Mouse (Mus musculus): ENCODE data around the gene Wdfy3.

The Wdfy3 gene

GRCm38 (mm10) chr5:101789770-101790169 lies 280.0 kb downstream of the Wdfy3 start:
- DNase-seq (ENCODE audit: low read depth, low spot score): no peak

DNA sequence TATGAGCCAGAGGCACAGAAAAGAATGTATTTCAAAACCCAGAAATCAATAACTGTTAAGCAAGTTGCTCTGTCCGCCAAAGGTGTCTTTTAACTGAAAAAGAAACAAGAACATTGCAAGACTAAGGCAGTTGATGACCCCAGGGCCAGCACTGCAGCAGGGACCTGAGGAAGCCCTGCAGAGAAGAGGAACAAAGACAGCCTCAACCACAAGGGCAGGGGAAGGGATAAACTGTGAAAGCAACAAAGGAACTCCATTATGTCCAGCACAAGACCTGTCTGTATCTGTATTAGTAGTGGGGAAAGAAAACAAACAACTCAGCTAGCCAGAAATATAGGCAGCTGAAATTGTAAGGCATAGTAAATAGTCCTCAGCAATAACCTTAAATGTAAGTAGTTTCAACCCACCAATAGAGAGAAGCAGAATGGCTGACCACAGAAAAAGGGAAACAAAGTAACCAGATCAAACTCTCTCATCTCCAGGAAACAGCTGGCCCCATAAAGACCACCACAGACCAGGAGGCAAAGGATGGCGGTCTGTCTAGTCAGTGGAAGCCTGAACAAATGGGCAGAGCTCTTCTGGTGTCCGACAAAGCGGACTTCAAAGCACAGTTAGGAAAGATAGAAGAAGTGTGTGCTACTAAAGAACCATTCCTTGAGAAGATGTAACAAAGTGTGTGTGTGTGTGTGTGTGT lies 283.7 kb downstream of the Wdfy3 start:
- DNase-seq (ENCODE audit: low read depth, low spot score): no peak

GRCm38 (mm10) chr5:101784787-101785186 lies 284.9 kb downstream of the Wdfy3 start:
- DNase-seq (ENCODE audit: low read depth, low spot score): no peak

GRCm38 (mm10) chr5:101784328-101784727 lies 285.4 kb downstream of the Wdfy3 start:
- no peak for DNase-seq (ENCODE audit: low read depth, low spot score)

Data from ZHBTc4 (cell line).